Mouse (Mus musculus) kidney, embryonic 14.5 days (tissue): ENCODE measurements around the gene Sorcs1. TPM values are rescaled to one million over a fixed set of nuclear protein-coding genes. Genes with fewer than 3 reads are reported as not detected.

ENCODE experiments used
- ATAC-seq: fragments of 200-750 bp; cut with Nextera tagmentation; 2 replicates; pipeline ENCODE4 v1.8.0; 2017; ENCODE audit warnings: moderate number of reproducible peaks, mild to moderate bottlenecking, moderate TSS enrichment, moderate library complexity; ENCODE audit not compliant: low FRiP score, low TSS enrichment
- H3K27ac ChIP-seq: fragments of 300-500 bp; sonication (generic); 2 replicates; pipeline ENCODE4 v1.5.1; 2014; ENCODE audit warnings: low read depth, mild to moderate bottlenecking, low read length, moderate library complexity, mixed read lengths
- H3K27me3 ChIP-seq: fragments of 300-500 bp; sonication (generic); 2 replicates; pipeline ENCODE4 v1.6.1; 2014; ENCODE audit warnings: mild to moderate bottlenecking, low read length; ENCODE audit not compliant: control insufficient read depth, insufficient read depth
- H3K36me3 ChIP-seq: fragments of 300-500 bp; sonication (generic); 2 replicates; pipeline ENCODE4 v1.6.1; 2014; ENCODE audit warnings: low read length, mixed read lengths; ENCODE audit not compliant: control insufficient read depth, insufficient read depth
- H3K4me1 ChIP-seq: fragments of 300-500 bp; sonication (generic); 2 replicates; pipeline ENCODE4 v1.6.1; 2014; ENCODE audit warnings: low read length, mixed read lengths; ENCODE audit not compliant: control insufficient read depth, insufficient read depth
- H3K4me2 ChIP-seq: fragments of 300-500 bp; sonication (generic); replicated peaks from 2 replicates; pipeline ENCODE4 v1.6.1; 2014; ENCODE audit warnings: low read depth, mild to moderate bottlenecking, low read length
- H3K4me3 ChIP-seq: fragments of 300-500 bp; sonication (generic); 2 replicates; pipeline ENCODE4 v1.5.1; 2014; ENCODE audit warnings: mild to moderate bottlenecking, low read length
- H3K9ac ChIP-seq: fragments of 300-500 bp; sonication (generic); 2 replicates; pipeline ENCODE4 v1.6.1; 2014; ENCODE audit warnings: low read depth, mild to moderate bottlenecking, low read length, moderate library complexity
- H3K9me3 ChIP-seq: fragments of 300-500 bp; sonication (generic); 2 replicates; pipeline ENCODE4 v1.6.1; 2016; ENCODE audit warnings: low read length; ENCODE audit not compliant: control insufficient read depth
- WGBS: fragments of 180-500 bp; shearing (Covaris S2); extraction: QIAGEN DNeasy Blood & Tissue Kit; methylation state at CpG from one replicate; pipeline ENCODE4 v1.1.7; 2014; 5-methylcytosine and 5-hydroxymethylcytosine counted together
- polyA plus RNA-seq: library from polyadenylated mRNA; unstranded; fragments of >200 nt; fragmentation: Nextera tagmentation; extraction: Ambion mirVana; gene quantifications from 2 replicates; pipeline ENCODE4 v1.2.1, GENCODE M21; 2014

Gene Sorcs1
- polyA plus RNA-seq, 1 experiment from 2014 or later, result 2.5 TPM

DNA sequence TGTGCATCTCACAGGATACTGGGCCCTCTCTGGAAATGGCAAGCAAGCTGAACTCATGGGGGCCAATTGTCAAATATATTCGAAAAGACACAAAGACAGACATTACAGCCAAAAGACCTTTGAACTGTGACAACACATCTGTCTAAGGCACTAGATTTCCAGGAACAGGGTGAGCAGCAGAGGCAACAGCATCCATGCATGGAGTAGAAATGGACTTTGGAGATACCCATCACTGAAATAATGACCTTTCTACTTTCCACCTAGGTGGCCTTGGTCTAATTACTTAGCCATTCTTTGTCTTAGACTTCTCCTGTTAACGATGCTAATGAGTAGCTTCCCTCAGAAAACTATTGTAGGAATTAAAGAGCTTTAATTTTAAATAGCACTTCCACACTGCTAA lies 371.4 kb downstream of the Sorcs1 start:
- H3K4me3 ChIP-seq, result no peak overlapping the region
- H3K4me1 ChIP-seq, result no peaks in the 10 kb centered on the region
- WGBS, result 82% methylated on average over 2 of the region's 2 CpGs
- H3K9ac ChIP-seq, result no peak overlapping the region
- no peak overlapping the region for H3K27ac ChIP-seq
- no peak overlapping the region for H3K4me2 ChIP-seq
- no peaks in the 10 kb centered on the region for H3K36me3 ChIP-seq
- H3K27me3 ChIP-seq, result no peaks in the 10 kb centered on the region
- no peaks in the 10 kb centered on the region for H3K9me3 ChIP-seq
- no peak for ATAC-seq

DNA sequence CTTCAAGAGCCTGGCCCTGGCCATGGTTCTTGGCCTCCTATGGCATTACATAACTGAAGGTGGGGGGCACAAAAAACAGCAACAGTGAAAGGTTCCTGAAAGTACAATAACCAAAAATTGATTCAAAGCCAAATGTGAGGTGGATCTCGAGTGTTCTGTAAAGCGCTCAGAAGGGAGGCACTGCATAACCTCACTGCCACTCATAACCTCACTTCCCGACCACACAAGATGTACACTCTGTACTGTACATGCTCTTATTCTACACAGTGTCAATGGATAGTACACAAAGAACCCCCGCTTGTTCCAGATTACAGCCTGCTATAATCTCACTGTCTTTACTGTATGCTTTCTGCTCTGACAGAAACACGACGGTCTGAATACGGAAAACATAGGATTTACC lies 384.2 kb downstream of the Sorcs1 start:
- H3K9ac ChIP-seq, result no peak overlapping the region
- no peaks in the 10 kb centered on the region for H3K27me3 ChIP-seq
- H3K27ac ChIP-seq, result no peak overlapping the region
- H3K4me2 ChIP-seq, result no peak overlapping the region
- WGBS, result 83% methylated on average over 7 of the region's 7 CpGs
- H3K4me3 ChIP-seq, result no peak overlapping the region
- ATAC-seq, result no peak
- H3K4me1 ChIP-seq, result no peaks in the 10 kb centered on the region
- no peaks in the 10 kb centered on the region for H3K9me3 ChIP-seq
- H3K36me3 ChIP-seq, result no peaks in the 10 kb centered on the region

DNA sequence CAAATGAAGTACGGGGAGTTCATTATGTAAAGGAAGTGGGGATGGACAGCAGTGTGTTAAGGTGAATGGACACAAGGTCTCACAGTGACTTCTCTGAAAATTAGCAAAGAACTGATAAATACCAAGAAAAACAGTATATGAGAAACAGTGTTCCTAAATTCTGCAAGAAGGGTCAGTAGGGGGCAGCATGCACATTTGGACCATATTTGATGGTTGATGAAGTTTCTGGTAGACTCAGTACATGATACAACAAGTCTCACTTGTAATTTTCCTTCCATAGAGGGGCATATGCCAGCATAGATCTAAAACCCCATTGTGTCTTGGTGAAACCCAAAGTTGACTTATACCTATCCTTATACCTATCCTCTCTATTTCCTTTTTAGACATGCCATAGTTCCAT lies 414.0 kb downstream of the Sorcs1 start:
- ATAC-seq, result no peak
- Histone ChIP-seq H3K27ac (no peak overlapping the region), H3K4me3 (no peak overlapping the region), H3K27me3 (no peaks in the 10 kb centered on the region), H3K4me1 (no peaks in the 10 kb centered on the region), H3K36me3 (no peaks in the 10 kb centered on the region), H3K9ac (no peak overlapping the region), H3K9me3 (no peaks in the 10 kb centered on the region), H3K4me2 (no peak overlapping the region)
- 68% methylated on average over 1 of the region's 1 CpGs for WGBS

DNA sequence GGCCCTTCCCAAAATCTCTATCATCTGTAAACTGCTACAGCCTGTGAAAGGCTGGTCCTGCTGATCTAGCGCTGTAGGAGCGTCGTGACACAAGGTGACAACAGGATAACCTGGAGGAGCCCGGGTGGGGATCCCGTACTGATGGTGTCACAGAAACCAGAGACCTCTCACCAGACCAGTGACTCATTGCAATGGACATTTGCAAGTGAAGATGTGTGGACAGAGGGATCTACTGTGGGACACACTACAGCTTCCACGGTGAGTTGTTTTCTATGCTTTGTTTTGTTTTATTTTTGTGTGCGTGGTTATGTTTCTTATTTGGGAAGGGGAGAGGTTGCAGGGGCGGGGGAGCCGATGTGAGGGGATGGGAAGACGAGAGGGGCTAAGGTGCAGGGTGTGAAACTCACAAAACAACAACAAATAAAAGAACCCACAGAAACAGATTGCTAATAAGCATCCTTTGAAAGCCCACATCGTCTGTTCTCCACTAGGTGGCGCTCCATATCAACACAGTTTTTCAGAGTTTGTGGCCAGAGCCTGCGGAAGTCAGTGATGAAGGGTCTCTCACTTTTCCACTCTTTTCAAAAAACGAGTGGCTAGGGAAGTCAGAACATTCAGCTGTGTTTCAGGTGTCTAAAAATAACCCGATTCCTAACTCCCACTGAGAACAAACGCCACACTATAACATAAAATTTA lies 419.6 kb downstream of the Sorcs1 start:
- 44% methylated on average over 16 of the region's 16 CpGs for WGBS
- peak; percentile 39; the same call in 1 of the 2 replicates for ATAC-seq
- H3K4me1 ChIP-seq, result no peaks in the 10 kb centered on the region

DNA sequence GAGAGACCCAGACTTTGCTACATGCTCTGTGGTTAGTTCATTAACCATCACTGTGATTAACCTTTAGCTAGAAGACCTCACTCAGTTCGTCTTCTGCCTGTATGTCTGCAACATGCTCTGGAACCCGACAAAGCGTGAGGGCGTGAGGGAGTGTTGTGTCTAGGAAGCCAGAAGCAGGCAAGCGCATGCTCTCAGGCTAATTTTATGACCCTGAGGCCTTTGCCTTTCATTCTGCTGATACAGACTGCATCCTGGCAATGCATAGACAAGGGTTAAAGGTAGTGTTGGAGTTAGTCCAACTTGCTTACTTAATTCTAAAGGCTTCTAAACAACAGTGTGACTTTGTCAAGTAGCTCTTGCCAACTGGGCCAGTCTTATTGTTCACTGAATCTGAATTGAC lies 458.0 kb downstream of the Sorcs1 start:
- WGBS, result 56% methylated on average over 5 of the region's 5 CpGs
- Histone ChIP-seq H3K27ac (no peak overlapping the region), H3K4me1 (no peaks in the 10 kb centered on the region), H3K36me3 (no peaks in the 10 kb centered on the region), H3K27me3 (no peaks in the 10 kb centered on the region), H3K9me3 (no peaks in the 10 kb centered on the region), H3K4me2 (no peak overlapping the region), H3K4me3 (no peak overlapping the region), H3K9ac (no peak overlapping the region)
- no peak for ATAC-seq

More for the DNA sequence above, 419.6 kb downstream of the Sorcs1 start:
- H3K27ac ChIP-seq, result no peak overlapping the region
- no peak overlapping the region for H3K4me2 ChIP-seq
- no peak overlapping the region for H3K4me3 ChIP-seq
- H3K27me3 ChIP-seq, result no peaks in the 10 kb centered on the region
- H3K36me3 ChIP-seq, result no peaks in the 10 kb centered on the region
- no peak overlapping the region for H3K9ac ChIP-seq
- no peaks in the 10 kb centered on the region for H3K9me3 ChIP-seq

DNA sequence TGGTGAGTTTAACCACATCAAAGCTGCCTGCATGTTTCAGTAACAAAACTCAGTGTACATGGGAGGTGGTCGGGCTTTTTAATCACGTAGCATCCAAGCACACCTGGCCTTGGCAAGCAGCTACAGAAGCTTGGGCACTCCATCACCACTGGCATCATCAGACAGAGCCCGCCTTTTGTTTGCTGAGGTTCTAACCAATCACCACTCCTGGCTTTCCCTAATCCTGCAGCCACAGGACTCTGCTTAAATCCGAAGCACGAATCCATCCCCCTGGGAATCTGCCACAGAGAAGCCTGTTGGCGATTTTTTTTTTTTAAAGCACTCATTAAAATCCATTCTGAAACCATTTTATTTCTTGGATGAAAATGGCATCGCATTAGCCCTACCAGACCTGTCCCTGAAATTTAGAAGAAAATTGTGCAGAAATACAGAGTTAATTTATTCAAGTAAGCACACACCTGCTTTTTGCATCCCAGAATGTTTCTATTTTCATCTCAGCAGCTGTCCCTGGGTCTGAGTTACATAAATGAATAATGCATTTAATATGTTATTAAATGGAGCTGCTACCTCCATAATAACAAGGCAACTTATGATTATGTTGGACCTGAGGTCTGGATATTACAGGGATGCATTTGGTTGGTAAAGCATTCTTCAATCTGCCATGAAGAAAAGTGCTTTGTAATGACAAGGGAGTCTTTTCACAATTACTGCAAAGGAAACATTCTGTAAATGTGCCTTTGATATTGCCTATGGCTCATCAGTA lies 463.8 kb downstream of the Sorcs1 start:
- WGBS, result 44% methylated on average over 7 of the region's 7 CpGs

DNA sequence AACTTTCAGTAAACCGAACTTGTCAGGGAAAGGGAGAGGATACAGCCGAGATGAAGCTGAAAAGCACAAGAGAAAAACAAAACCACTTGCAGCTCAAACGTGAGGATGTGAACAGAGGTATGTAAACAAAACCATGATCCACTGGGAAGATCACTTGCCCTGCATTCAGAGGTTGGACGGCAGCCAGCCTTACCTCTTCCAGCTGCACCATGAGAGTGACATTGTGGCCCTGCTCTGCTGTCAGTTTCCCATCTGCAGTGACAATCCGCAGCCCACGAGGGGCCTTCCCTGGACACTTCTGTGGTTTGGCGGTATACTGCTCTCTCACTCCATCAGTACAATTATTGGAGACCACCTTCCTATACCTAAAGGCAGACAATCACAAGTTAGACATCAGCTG lies 468.0 kb downstream of the Sorcs1 start:
- 55% methylated on average over 7 of the region's 7 CpGs for WGBS
- Histone ChIP-seq H3K27me3 (no peaks in the 10 kb centered on the region), H3K9me3 (no peaks in the 10 kb centered on the region), H3K9ac (no peak overlapping the region), H3K27ac (no peak overlapping the region), H3K4me1 (no peaks in the 10 kb centered on the region), H3K4me2 (no peak overlapping the region), H3K4me3 (no peak overlapping the region), H3K36me3 (no peaks in the 10 kb centered on the region)
- ATAC-seq, result no peak

More for the DNA sequence above, 463.8 kb downstream of the Sorcs1 start:
- no peak overlapping the region for H3K4me3 ChIP-seq
- no peaks in the 10 kb centered on the region for H3K4me1 ChIP-seq
- H3K9ac ChIP-seq, result no peak overlapping the region
- H3K4me2 ChIP-seq, result no peak overlapping the region
- H3K36me3 ChIP-seq, result no peaks in the 10 kb centered on the region
- H3K27ac ChIP-seq, result no peak overlapping the region
- H3K27me3 ChIP-seq, result no peaks in the 10 kb centered on the region
- no peaks in the 10 kb centered on the region for H3K9me3 ChIP-seq
- no peak for ATAC-seq

DNA sequence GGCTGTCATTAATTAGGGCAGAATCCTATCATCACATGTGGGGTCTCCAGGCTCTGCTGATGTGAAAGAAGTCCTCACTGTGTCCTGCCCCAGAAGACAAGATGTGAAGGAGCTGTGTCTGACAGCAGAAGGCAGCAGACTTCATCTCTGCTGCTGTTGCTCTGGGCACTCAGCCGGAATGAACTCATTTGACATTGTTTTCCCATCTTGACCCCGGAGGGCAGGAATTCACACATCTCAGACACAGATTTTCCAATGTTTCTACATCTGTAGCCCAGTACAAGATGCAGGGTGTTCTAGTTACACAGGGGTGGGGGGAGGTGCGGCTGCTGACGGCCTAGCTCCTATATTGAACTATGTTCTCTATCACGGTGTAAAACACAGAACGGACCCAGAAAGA lies 474.1 kb downstream of the Sorcs1 start:
- Histone ChIP-seq H3K36me3 (no peaks in the 10 kb centered on the region), H3K4me2 (no peak overlapping the region), H3K27ac (no peak overlapping the region), H3K27me3 (no peaks in the 10 kb centered on the region), H3K4me3 (no peak overlapping the region), H3K9me3 (no peaks in the 10 kb centered on the region), H3K4me1 (no peaks in the 10 kb centered on the region), H3K9ac (no peak overlapping the region)
- WGBS, result 43% methylated on average over 6 of the region's 6 CpGs
- ATAC-seq, result no peak

DNA sequence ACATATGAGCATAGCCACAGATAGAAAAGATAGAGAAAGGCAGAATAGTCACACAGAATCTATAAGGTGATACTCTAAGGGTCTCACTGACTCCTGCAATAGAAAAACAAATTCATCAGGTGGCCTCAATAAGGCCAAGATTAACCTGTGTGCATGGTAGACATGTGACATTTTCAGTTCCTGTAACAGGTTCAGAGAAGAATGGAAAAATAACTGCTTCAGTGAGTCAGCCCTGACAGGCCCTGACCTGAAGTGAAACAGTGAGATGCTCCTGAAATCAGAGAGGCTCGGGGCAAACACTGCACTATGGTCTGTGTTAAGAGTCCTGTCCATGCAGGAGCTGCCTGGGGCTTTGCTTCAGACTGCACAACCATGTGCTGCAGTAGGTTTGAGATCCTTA lies 481.9 kb downstream of the Sorcs1 start:
- H3K4me2 ChIP-seq, result no peak overlapping the region
- H3K36me3 ChIP-seq, result no peaks in the 10 kb centered on the region
- H3K4me3 ChIP-seq, result no peak overlapping the region
- no peak for ATAC-seq
- WGBS, result 24% methylated on average over 1 of the region's 1 CpGs
- no peak overlapping the region for H3K27ac ChIP-seq
- H3K9me3 ChIP-seq, result no peaks in the 10 kb centered on the region
- H3K9ac ChIP-seq, result no peak overlapping the region
- H3K4me1 ChIP-seq, result no peaks in the 10 kb centered on the region
- no peaks in the 10 kb centered on the region for H3K27me3 ChIP-seq
